15 mouse cellular contexts compared by ENCODE assay signal in the genomic region with DNA sequence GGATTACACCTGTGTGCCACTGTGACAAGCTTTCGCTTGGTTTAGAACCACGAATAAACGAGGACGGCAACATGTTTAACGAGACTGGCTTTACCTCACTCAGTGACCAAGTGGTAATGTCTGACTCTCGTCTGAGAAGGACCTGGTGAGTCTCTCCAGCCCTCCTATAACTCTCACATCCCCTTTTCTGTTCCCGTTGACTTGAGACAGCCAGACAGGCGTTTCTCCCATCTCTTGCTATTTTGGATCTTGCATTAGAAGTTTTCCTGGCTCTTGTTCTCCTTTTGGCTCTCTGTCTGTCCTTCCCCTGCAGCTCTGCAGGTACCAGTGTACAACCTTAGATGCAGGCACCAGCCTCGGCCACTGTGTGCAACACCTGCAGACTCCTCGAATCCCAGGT.
"Had no signal": no experiment of that assay in that cellular context is flagged by ENCODE, and none has a peak within 500 bp of the region (broad histone marks: within the 10 kb centered on the region; RNA-seq: fewer than 3 reads in every experiment).

No protein-coding gene starts in this region.

- DNase-seq: kidney, adult 18-20 months; kidney, postnatal 10 days; kidney, postnatal 4 days; lung, adult 2 months; lung, postnatal 14 days; right cerebral cortex, adult 18-20 months; right cerebral cortex, postnatal 25 days; thymus, adult 18-20 months; thymus, postnatal 25 days had no signal

- H3K4me1 ChIP-seq: midbrain, embryonic 12.5 days had no signal

- H3K9me3 ChIP-seq: intestine, embryonic 15.5 days; limb, embryonic 12.5 days; megakaryocyte, embryonic 14.5 days; midbrain, embryonic 12.5 days had no signal

- ATAC-seq: intestine, embryonic 15.5 days; midbrain, embryonic 16.5 days had no signal

- H3K27me3 ChIP-seq: intestine, embryonic 15.5 days; limb, embryonic 12.5 days; megakaryocyte, embryonic 14.5 days; midbrain, embryonic 12.5 days had no signal

- H3K9ac ChIP-seq: intestine, embryonic 15.5 days; limb, embryonic 12.5 days; liver, embryonic 14.5 days; midbrain, embryonic 12.5 days had no signal

- H3K4me2 ChIP-seq: intestine, embryonic 15.5 days; limb, embryonic 12.5 days; midbrain, embryonic 12.5 days had no signal

- H3K4me3 ChIP-seq: intestine, embryonic 15.5 days; limb, embryonic 12.5 days; megakaryocyte, embryonic 14.5 days; midbrain, embryonic 12.5 days had no signal

- H3K27ac ChIP-seq: intestine, embryonic 15.5 days; limb, embryonic 12.5 days; liver, embryonic 14.5 days; midbrain, embryonic 12.5 days had no signal

- H3K36me3 ChIP-seq: intestine, embryonic 15.5 days; limb, embryonic 12.5 days; midbrain, embryonic 12.5 days had no signal
